Mouse (Mus musculus) G1E (cell line): ENCODE measurements around the gene Ubxn6. TPM values are rescaled to one million over a fixed set of nuclear protein-coding genes. Genes with fewer than 3 reads are reported as not detected.

Experiments
- ATAC-seq: 2 replicates; pipeline ENCODE4 v1.8.0; 2016; ENCODE audit warnings: mild to moderate bottlenecking; ENCODE audit not compliant: insufficient number of reproducible peaks, poor library complexity, low FRiP score, severe bottlenecking; ENCODE audit errors: extremely low read depth
- DNase-seq: peaks from one replicate; pipeline ENCODE4 v3.0.0; 2012; ENCODE audit warnings: low spot score
- H3K27me3 ChIP-seq: 2 replicates; pipeline ENCODE4 v1.6.1; 2012; ENCODE audit warnings: mild to moderate bottlenecking, low read length, inconsistent platforms; ENCODE audit not compliant: insufficient read depth
- H3K36me3 ChIP-seq: replicated peaks from 2 replicates; pipeline ENCODE3; 2012; ENCODE audit warnings: mild to moderate bottlenecking, inconsistent platforms
- H3K4me1 ChIP-seq: 2 replicates; pipeline ENCODE4 v1.6.1; 2012; ENCODE audit warnings: low read depth, low read length, inconsistent platforms, mixed read lengths; ENCODE audit not compliant: insufficient read depth
- H3K4me3 ChIP-seq: 2 replicates; pipeline ENCODE4 v1.5.1; 2012; ENCODE audit warnings: low read depth, mild to moderate bottlenecking, inconsistent platforms, low read length, moderate library complexity, mixed read lengths
- H3K9me3 ChIP-seq: replicated peaks from 2 replicates; pipeline ENCODE4 v1.6.1; 2012; ENCODE audit warnings: inconsistent platforms
- CTCF ChIP-seq: IDR thresholded peaks from 2 replicates; pipeline ENCODE4 v1.5.1; 2012; ENCODE audit warnings: low read depth, low read length, inconsistent platforms, mixed read lengths
- GATA1 ChIP-seq: IDR thresholded peaks from 2 replicates; pipeline ENCODE4 v1.6.1; 2012; ENCODE audit warnings: borderline replicate concordance, low read length, inconsistent platforms, mixed read lengths
- GATA2 ChIP-seq: IDR thresholded peaks from 2 replicates; pipeline ENCODE4 v1.6.1; 2012; ENCODE audit warnings: low read depth, low read length, inconsistent platforms, borderline replicate concordance
- POLR2AphosphoS5 ChIP-seq: IDR thresholded peaks from 2 replicates; pipeline ENCODE4 v1.6.1; 2012; ENCODE audit warnings: low read depth, low read length, inconsistent platforms; ENCODE audit not compliant: insufficient replicate concordance
- TAL1 ChIP-seq: conservative IDR thresholded peaks from 2 replicates; pipeline ENCODE4 v1.6.1; 2012; ENCODE audit warnings: low read depth, low read length, inconsistent platforms, mixed read lengths
- polyA plus RNA-seq: library from polyadenylated mRNA; stranded (reverse); fragments of >175 nt; gene quantifications from 2 replicates; pipeline ENCODE4 v1.2.3, GENCODE M21; 2012
- total RNA-seq, 2 experiments: library from RNA; stranded (forward) in 1 of 2; stranded (reverse) in 1 of 2; fragments of 200-1000 nt in 1 of 2; fragments of >200 nt in 1 of 2; fragmentation: Nextera tagmentation in 1 of 2; gene quantifications; 2 replicates each; pipeline ENCODE4 v1.2.3; 2014 to 2017

Ubxn6 gene
- total RNA-seq (2014; fragmentation: Nextera tagmentation) (9.0 and 9.3 TPM in 2 replicates), total RNA-seq (2017) (17.1 and 19.1 TPM in 2 replicates), polyA plus RNA-seq (21.2 and 21.4 TPM in 2 replicates)

DNA sequence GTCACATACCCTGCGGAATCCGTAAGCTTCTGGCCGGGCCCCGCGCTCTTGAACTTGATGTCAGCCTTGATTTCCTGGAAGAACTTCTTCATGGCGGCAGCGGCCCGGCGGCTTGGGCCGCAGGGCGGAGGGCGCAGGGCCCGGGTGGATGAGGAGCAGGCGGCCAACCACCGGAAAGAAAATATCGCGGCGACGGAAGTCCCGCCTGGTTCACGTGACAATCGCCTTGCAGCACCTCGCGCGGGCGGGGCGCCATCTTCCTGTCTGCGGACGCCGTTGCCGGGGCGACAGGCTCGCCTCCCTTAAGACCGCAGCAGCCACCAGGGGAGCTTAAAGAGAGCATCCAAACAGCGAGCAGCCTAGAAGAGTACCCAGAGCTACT lies at the start of gene Ubxn6:
Gene Ubxn6, minus strand, starts transcription at position 202 of the 382 bp plus-strand sequence.
- TF ChIP-seq CTCF: no peak
- TF ChIP-seq GATA2: no peak
- TF ChIP-seq TAL1: no peak
- no peak for TF ChIP-seq POLR2AphosphoS5
- no peak for TF ChIP-seq GATA1
- peaks cover 40% of the 10 kb centered on the region for H3K36me3 ChIP-seq
- no peaks in the 10 kb centered on the region for H3K27me3 ChIP-seq
- H3K4me1 ChIP-seq: peaks cover 39% of the 10 kb centered on the region
- no peaks in the 10 kb centered on the region for H3K9me3 ChIP-seq
- 0 out of 2 replicates have a peak, but pooled peaks have one; percentile 5 for ATAC-seq
- peak within 1 kb of the TSS; percentile 75 for H3K4me3 ChIP-seq
- DNase-seq: peak; percentile 88

DNA sequence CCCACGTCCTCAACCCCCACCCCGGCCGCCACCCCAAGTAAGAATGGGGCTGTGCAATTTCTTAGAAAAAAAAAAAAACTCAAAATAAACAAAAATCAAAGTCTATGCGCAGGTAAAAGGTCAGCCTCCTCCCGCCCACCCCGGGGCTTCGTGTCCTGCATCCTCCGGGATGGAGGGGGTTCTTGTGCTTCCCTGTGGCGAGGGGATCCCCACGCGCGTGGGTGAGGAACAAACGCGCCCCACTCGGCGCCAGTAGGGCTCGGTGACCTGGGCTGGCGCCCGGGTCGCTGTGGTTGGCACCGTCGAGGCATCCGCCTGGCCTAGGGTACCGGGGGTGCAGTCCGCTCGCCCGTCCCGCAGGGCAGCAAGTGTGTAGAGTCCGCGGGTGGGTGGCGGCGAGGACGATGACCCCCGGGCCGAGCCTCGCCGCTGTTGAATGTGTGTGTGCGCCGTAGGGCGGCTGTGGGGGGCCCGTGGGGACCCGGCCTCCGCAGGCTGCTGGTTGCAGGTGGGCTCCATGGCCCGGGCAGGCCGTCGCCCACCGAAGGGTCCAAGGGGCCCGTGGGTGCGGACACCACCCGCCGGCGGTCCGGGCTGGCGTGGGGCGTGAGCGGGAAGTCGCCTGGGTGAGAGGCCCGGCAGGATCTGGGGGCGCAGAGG lies 49.0 kb upstream of the Ubxn6 start:
- no peak for TF ChIP-seq CTCF
- TF ChIP-seq POLR2AphosphoS5: no peak
- no peak for TF ChIP-seq TAL1
- H3K27me3 ChIP-seq: peaks cover 66% of the 10 kb centered on the region
- DNase-seq (no peak), ATAC-seq (no peak)
- peaks cover 5% of the 10 kb centered on the region for H3K4me1 ChIP-seq
- H3K36me3 ChIP-seq: peaks cover 29% of the 10 kb centered on the region
- 0 out of 2 replicates have a peak overlapping the region, but pooled peaks have one; percentile 12 for H3K4me3 ChIP-seq
- H3K9me3 ChIP-seq: no peaks in the 10 kb centered on the region

DNA sequence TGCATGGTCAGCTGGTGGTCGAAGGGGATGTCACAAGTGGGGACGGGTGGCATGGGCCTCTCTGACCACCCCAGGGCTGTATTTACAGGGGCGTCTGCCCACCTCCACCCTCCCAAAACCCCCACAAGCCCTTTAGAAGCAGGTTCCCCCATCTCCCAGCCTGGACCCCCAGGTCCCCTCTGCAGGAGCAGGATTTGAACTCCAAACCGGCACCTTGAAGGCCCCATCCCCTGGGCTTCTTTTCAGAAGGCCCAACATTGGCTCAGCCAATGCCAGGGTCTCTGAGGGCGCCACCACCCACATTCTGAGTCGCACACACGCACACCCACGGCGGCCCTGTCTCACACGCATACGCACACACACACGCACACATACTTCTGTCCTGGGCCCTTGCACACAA lies 48.3 kb upstream of the Ubxn6 start:
- H3K36me3 ChIP-seq: peaks cover 26% of the 10 kb centered on the region
- H3K4me1 ChIP-seq: peaks cover 5% of the 10 kb centered on the region
- peaks cover 64% of the 10 kb centered on the region for H3K27me3 ChIP-seq
- no peak for TF ChIP-seq GATA2
- TF ChIP-seq CTCF: no peak
- no peak for TF ChIP-seq TAL1
- no peak overlapping the region for H3K4me3 ChIP-seq
- no peaks in the 10 kb centered on the region for H3K9me3 ChIP-seq
- ATAC-seq (no peak), DNase-seq (no peak)

DNA sequence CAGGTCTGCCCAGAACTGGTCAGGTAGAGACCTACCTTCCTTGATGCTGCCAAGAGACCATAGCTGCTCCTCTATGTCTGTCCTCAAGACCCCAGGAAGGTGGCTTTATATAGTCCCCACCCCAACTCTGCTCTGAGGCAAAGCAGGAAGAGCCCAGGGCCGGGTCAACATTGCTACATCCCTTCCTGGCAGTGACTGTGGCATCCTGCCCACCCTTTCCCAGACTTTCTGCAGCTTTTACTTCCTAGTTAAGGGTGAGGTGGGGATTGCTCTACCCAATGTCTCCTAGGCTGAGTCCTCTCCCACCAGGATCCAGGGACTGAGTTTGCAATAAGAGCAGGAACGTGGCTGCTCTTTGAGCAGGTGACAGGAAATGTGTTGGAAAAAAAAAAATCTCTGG lies 47.0 kb upstream of the Ubxn6 start, which contains the start of gene Lrg1:
Gene Lrg1, minus strand, starts transcription at position 176 of the 400 bp plus-strand sequence.
- TF ChIP-seq TAL1 (no peak), POLR2AphosphoS5 (no peak), CTCF (no peak), GATA2 (no peak), GATA1 (no peak)
- H3K9me3 ChIP-seq: no peaks in the 10 kb centered on the region
- peaks cover 59% of the 10 kb centered on the region for H3K27me3 ChIP-seq
- H3K4me3 ChIP-seq: no peak within 1 kb of the TSS
- H3K36me3 ChIP-seq: peaks cover 18% of the 10 kb centered on the region
- no peak for DNase-seq
- peaks cover 11% of the 10 kb centered on the region for H3K4me1 ChIP-seq
- no peak for ATAC-seq

DNA sequence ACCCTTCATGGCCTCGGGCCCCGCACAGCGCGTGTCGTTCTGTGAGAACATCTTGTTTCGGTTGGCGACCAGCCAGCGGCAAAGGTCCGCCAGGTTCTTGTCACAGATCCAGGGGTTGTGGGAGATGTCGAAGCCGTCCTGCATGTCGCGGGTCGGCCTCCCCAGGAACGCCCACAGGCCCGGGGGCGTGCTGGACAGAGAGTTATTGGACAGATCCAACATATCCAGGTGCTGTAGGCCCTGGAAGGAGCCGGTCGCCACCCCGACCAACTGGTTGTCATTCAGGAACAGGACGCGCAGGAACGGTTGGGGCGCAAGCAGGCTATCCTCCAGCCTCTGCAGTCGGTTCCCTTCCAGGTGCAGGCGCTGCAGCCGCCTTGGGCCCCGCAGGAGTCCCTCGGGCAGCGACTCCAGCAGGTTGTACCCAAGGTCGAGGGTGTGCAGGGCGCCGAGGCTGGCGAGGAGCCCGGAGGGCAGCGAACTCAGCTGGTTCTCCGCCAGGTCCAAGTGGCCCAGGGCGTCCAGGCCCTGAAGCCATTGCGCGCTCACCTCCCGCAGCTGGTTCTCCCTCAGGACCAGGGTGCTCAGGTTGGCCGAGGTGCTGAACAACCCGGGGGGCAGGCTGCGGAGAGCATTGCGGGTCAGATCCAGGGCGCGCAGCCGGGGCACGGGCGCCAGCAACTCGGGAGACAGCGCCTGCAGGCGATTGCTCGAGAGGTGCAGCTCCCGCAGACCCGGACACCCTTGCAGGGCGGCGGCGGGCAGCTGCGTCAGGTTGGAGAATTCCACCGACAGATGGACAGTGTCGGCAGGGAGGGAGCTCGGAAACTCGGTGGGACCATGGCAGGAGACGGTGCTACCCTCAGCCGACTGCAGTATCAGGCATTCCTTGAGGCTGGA lies 45.4 kb upstream of the Ubxn6 start:
- no peak for TF ChIP-seq GATA2
- TF ChIP-seq GATA1: no peak
- H3K4me1 ChIP-seq: peaks cover 11% of the 10 kb centered on the region
- no peak for ATAC-seq
- no peak overlapping the region for H3K4me3 ChIP-seq
- DNase-seq: no peak
- H3K36me3 ChIP-seq: peaks cover 10% of the 10 kb centered on the region
- H3K9me3 ChIP-seq: no peaks in the 10 kb centered on the region
- peaks cover 61% of the 10 kb centered on the region for H3K27me3 ChIP-seq

DNA sequence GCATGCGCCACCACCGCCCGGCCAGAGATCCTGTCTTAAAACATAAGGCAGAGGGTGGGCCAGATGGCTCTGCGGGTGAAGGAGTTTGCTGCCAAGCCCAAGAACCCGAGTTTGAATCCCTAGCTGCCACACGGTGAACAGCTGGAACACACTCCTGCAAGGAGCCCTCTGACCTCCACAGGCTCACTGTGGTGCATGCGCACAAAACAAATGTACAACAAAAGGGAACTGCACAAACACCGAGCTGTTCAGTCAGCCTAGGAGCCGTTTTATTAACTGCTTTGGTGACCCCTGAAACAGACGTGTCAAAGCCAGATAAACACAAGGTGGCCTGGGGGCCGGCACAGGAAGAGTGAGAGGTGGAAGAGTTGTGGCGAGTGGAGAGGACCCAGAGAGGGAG lies 44.6 kb upstream of the Ubxn6 start:
- peaks cover 8% of the 10 kb centered on the region; the same call in 1 of the 2 replicates for H3K4me1 ChIP-seq
- no peak overlapping the region for H3K4me3 ChIP-seq
- H3K9me3 ChIP-seq: no peaks in the 10 kb centered on the region
- peaks cover 6% of the 10 kb centered on the region for H3K36me3 ChIP-seq
- DNase-seq (no peak), ATAC-seq (no peak)
- TF ChIP-seq GATA1: no peak
- peaks cover 64% of the 10 kb centered on the region for H3K27me3 ChIP-seq
